Mouse (Mus musculus): ENCODE measurements at regions not wholly inside any gene's neighbourhood (a gene's known extent, or its start where the extent isn't known, plus 50 kb on each side); places are given as distances from the start of the nearest gene placed in this dataset.

DNA sequence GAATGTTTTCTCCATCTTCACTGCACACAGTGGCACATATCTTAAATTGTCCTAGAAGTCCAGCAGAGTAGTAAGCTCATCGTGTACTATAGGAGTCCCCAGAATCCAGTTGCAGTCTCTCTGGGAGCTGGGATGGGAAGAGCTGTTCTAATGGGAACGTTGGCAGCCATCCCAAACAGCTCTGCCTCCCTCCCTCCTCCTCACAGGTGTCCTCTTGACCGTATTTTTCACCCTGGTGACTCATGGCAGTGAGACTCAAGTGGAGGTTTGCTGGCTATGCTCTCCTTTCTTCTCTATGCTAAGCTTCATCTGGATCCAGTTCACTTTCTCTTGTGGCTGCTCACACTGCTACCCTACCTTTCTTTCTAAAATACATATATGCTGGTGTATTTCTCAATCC, 109.2 kb upstream of the Sash1 start:
- TF ChIP-seq GATA1 (IDR thresholded peaks at IDR 0.05; ENCODE audit: borderline replicate concordance, low read length), result no peak
- TF ChIP-seq FLI1 (IDR thresholded peaks at IDR 0.05; ENCODE audit: low read length), result no peak

Data from megakaryocyte, embryonic 14.5 days (primary cell).